Mouse (Mus musculus) neural tube, embryonic 15.5 days (tissue): ENCODE measurements around the gene Lrrn4cl. TPM values are rescaled to one million over a fixed set of nuclear protein-coding genes. Genes with fewer than 3 reads are reported as not detected.
"Not testable (repeated sequence)": the region's sequence is repeated elsewhere in the genome, so short reads cannot be mapped to it uniquely, and the experiment has no call there.

ENCODE experiments used
- ATAC-seq: fragments of 200-750 bp; cut with Nextera tagmentation; 2 replicates; pipeline ENCODE4 v1.8.0; 2017; ENCODE audit warnings: mild to moderate bottlenecking, moderate TSS enrichment, moderate library complexity; ENCODE audit not compliant: low FRiP score
- H3K27ac ChIP-seq: fragments of 300-500 bp; sonication (generic); replicated peaks from 2 replicates; pipeline ENCODE4 v1.5.1; 2015; ENCODE audit warnings: mild to moderate bottlenecking, inconsistent platforms
- H3K27me3 ChIP-seq: fragments of 300-500 bp; sonication (generic); replicated peaks from 2 replicates; pipeline ENCODE4 v1.6.1; 2015; ENCODE audit warnings: inconsistent platforms
- H3K36me3 ChIP-seq: fragments of 300-500 bp; sonication (generic); 2 replicates; pipeline ENCODE4 v1.6.1; 2015; ENCODE audit warnings: inconsistent platforms
- H3K4me1 ChIP-seq: fragments of 300-500 bp; sonication (generic); 2 replicates; pipeline ENCODE4 v1.6.1; 2015; ENCODE audit warnings: inconsistent platforms
- H3K4me2 ChIP-seq: fragments of 300-500 bp; sonication (generic); 2 replicates; pipeline ENCODE4 v1.6.1; 2015; ENCODE audit warnings: inconsistent platforms, mild to moderate bottlenecking, moderate library complexity
- H3K4me3 ChIP-seq: fragments of 300-500 bp; sonication (generic); replicated peaks from 2 replicates; pipeline ENCODE4 v1.5.1; 2015; ENCODE audit warnings: mild to moderate bottlenecking, inconsistent platforms
- H3K9ac ChIP-seq: fragments of 300-500 bp; sonication (generic); replicated peaks from 2 replicates; pipeline ENCODE4 v1.6.1; 2015; ENCODE audit warnings: mild to moderate bottlenecking, inconsistent platforms
- H3K9me3 ChIP-seq: fragments of 300-500 bp; sonication (generic); replicated peaks from 2 replicates; pipeline ENCODE4 v1.6.1; 2016; ENCODE audit warnings: inconsistent platforms
- WGBS: fragments of 180-500 bp; shearing (Covaris S2); methylation state at CpG from one replicate; pipeline ENCODE4 v1.1.7; 2015; ENCODE audit warnings: mixed read lengths; 5-methylcytosine and 5-hydroxymethylcytosine counted together
- polyA plus RNA-seq: library from polyadenylated mRNA; unstranded; fragments of >200 nt; fragmentation: Nextera tagmentation; extraction: Ambion mirVana; gene quantifications from 2 replicates; pipeline ENCODE4 v1.2.1, GENCODE M21; 2015

Gene Lrrn4cl
- polyA plus RNA-seq, 1 experiment from 2014 or later = 1.1 TPM

DNA sequence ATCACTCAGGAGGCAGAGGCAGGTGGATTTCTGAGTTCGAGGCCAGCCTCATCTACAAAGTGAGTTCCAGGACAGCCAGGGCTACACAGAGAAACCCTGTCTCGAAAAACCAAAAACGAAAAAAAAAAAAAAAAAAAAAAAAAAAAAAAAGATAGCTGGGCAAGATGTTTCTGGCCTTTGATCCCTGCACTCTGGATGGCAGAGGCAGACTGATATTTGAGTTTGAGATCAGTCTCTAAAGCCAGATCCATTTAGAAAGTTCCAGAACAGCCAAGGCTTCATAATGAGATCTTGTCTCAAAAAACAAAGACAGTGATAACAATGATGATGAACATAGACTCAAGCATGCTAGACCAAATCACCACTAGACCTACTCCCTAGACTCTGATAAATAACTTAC is 19.8 kb downstream of the Lrrn4cl start:
- not testable (repeated sequence) for H3K9me3 ChIP-seq, H3K27me3 ChIP-seq, H3K9ac ChIP-seq, ATAC-seq, H3K4me3 ChIP-seq, H3K27ac ChIP-seq
- Histone ChIP-seq H3K4me2 (peak overlapping the region; percentile 96; the same call in 1 of the 2 replicates), H3K36me3 (peaks cover 22% of the 10 kb centered on the region), H3K4me1 (peaks cover 20% of the 10 kb centered on the region)
- WGBS = 81% methylated on average over 3 of the region's 3 CpGs

DNA sequence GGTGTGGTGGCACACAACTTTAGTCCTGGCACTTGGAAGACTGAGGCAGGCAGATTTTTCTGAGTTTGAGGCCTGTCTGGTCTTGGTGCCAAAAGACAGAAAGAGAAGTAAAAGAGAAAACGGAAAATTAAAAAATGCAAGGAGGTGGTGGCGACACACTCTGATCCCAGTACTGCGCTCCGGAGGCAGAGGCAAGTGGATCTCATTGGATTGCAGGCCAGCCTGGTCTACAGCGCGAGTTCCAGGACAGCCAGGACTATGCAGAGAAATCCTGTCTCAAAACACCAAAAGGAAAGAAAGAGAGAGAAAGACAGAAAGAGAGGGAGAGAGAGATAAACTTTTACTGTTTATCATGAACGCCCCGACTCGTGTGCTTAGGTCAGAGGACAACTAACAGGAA is 20.3 kb downstream of the Lrrn4cl start:
- peak overlapping the region; percentile 84 for H3K27ac ChIP-seq
- H3K9ac ChIP-seq = peak overlapping the region; percentile 98
- 52% methylated on average over 9 of the region's 9 CpGs for WGBS
- ATAC-seq = peak; percentile 36
- no peaks in the 10 kb centered on the region for H3K9me3 ChIP-seq
- no peaks in the 10 kb centered on the region for H3K27me3 ChIP-seq
- peak overlapping the region; percentile 86 for H3K4me3 ChIP-seq
- peaks cover 27% of the 10 kb centered on the region for H3K36me3 ChIP-seq
- peak overlapping the region; percentile 96 for H3K4me2 ChIP-seq
- H3K4me1 ChIP-seq = peaks cover 20% of the 10 kb centered on the region

DNA sequence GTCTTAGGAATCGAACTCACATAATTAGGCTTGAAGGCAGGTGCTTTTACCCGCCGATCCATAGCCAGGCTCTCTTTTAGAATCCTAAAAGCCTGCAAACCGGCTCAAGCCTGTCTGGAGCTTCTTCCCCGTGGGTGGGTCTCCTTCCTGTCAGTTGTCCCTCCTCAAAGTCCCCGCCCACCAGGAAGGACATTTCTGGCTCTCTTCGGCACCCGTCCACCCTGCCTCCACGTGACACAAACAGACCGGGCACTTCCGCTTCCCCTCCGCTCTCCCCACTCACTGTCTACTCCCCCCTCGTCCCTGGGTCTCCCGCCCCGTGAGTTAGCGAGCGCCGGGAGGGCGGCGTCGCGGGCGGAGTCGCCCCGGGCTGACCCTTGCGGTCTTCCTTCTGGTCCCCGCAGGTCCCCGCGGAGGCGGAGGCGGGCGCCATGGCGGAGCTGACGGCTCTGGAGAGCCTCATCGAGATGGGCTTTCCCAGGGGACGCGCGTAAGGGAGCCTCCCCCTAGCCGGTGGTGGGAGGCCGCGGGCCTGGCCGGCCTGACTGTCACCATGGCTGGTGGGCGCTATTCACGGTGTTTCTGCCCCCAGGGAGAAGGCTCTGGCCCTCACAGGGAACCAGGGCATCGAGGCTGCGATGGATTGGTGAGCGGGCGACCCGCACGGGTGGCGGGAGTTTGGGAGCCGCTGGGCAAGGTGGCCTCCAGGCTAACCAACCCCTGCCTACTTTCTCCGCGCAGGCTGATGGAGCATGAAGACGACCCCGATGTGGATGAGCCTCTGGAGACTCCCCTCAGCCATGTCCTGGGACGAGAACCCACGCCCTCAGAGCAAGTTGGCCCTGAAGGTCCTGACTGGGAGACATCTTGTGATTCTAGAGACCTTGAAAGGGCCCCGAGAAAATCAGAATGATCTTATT is 21.0 kb downstream of the Lrrn4cl start, which contains the start of gene Ubxn1:
Gene Ubxn1, plus strand, starts transcription at position 230 of the 920 bp plus-strand sequence.
- ATAC-seq = peak; percentile 97
- no peaks in the 10 kb centered on the region for H3K27me3 ChIP-seq
- H3K36me3 ChIP-seq = peaks cover 33% of the 10 kb centered on the region
- peak within 1 kb of the TSS; percentile 84 for H3K27ac ChIP-seq
- H3K4me1 ChIP-seq = peaks cover 20% of the 10 kb centered on the region
- under 1% methylated on average over 59 of the region's 59 CpGs for WGBS
- H3K4me3 ChIP-seq = peak within 1 kb of the TSS; percentile 86
- no peaks in the 10 kb centered on the region for H3K9me3 ChIP-seq
- peak within 1 kb of the TSS; percentile 96 for H3K4me2 ChIP-seq
- peak within 1 kb of the TSS; percentile 98 for H3K9ac ChIP-seq

DNA sequence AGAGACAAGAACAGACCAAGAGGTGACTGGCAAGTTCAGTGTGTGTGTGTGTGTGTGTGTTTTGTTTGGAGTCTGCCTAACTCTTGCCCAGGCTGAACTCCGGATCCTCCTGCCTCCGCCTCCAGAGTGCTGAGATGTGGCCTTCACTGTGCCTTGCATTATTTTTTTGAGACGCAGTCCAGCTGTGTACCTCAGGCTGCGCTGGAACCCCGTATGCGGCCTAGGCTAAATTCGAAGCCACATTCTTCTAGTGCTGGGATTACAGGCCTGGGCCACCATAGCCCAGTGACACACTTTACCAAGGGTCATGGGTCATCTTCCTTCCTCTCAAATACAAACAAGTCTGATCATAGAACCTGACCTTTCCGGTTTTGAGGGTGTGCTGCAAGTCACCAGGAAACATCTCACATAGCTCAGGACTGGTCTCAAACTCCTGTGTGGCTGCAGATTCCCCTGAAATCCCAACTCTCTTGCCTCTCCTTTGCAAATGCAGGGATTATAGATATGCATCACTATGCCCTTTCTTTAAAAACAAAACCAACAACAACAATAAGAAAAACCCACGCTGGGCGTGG is 21.8 kb downstream of the Lrrn4cl start:
- Histone ChIP-seq H3K4me1 (peaks cover 20% of the 10 kb centered on the region), H3K4me2 (peak overlapping the region; percentile 96), H3K27me3 (no peaks in the 10 kb centered on the region), H3K36me3 (peaks cover 41% of the 10 kb centered on the region), H3K9me3 (no peaks in the 10 kb centered on the region), H3K4me3 (peak overlapping the region; percentile 86), H3K9ac (peak overlapping the region; percentile 98), H3K27ac (no peak overlapping the region)
- WGBS = 81% methylated on average over 10 of the region's 10 CpGs
- ATAC-seq = no peak

DNA sequence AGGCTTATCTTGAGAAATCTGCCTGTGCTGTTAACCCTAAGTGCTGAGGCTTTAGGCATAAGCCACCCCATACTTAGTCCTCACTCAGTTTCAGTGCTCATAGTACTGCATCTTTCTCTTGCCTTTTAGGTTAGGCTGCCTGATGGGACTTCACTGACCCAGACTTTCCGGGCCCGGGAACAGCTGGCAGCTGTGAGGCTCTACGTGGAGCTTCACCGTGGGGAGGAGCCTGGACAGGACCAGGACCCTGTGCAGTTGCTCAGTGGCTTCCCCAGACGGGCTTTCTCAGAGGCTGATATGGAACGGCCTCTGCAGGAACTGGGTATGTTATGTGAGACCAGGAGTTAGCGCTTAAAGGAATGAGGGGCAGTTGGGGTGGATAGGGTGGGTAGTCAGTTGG is 24.5 kb downstream of the Lrrn4cl start:
- Histone ChIP-seq H3K9ac (no peak overlapping the region), H3K4me2 (no peak overlapping the region), H3K4me3 (no peak overlapping the region), H3K27me3 (no peaks in the 10 kb centered on the region), H3K27ac (no peak overlapping the region), H3K36me3 (peaks cover 46% of the 10 kb centered on the region), H3K9me3 (no peaks in the 10 kb centered on the region), H3K4me1 (peaks cover 28% of the 10 kb centered on the region)
- no peak for ATAC-seq
- 93% methylated on average over 7 of the region's 7 CpGs for WGBS

DNA sequence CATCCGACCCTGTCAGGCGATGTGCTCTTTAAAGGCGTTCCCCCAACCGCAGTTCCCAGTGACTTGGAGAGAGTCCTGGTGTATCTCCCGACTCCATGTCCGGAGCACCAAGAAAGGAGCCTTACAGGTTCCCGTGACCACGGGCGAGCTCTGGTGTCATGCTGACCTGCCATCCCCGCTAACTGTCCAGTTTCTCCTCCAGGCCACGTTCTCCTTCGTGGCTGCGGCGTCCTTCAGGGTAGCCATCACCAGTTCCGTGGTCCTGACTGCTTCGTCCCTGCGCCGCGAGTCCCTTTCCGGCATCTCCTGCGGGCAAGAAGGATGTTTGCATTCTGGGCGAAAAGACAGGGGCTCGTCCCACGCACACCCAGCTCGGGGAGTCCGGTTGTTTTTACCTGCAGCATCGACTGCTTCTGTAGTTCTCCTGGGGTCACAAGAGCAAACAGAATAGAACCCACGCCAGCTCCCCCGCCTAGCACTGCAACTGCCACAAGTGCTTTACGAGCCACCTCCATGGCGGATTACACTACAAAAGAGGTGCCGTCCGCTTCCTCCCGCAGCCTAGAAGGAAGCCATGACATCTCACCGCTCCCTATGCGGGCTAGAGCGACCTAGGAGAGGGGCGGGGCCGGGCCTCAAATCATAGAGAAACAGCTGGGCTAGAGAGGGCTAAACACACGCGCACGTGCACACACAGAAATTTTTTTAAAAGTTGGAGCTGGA is 29.9 kb downstream of the Lrrn4cl start, which contains the start of gene Uqcc3:
Gene Uqcc3, minus strand, starts transcription at position 613 of the 723 bp plus-strand sequence.
- WGBS = under 1% methylated on average over 42 of the region's 42 CpGs
- no peaks in the 10 kb centered on the region for H3K9me3 ChIP-seq
- peak within 1 kb of the TSS; percentile 83 for H3K9ac ChIP-seq
- H3K4me3 ChIP-seq = peak within 1 kb of the TSS; percentile 68
- H3K4me2 ChIP-seq = peak within 1 kb of the TSS; percentile 93
- peaks cover 14% of the 10 kb centered on the region for H3K4me1 ChIP-seq
- peak within 1 kb of the TSS; percentile 88 for H3K27ac ChIP-seq
- H3K27me3 ChIP-seq = no peaks in the 10 kb centered on the region
- peaks cover 23% of the 10 kb centered on the region for H3K36me3 ChIP-seq
- ATAC-seq = peak; percentile 98

DNA sequence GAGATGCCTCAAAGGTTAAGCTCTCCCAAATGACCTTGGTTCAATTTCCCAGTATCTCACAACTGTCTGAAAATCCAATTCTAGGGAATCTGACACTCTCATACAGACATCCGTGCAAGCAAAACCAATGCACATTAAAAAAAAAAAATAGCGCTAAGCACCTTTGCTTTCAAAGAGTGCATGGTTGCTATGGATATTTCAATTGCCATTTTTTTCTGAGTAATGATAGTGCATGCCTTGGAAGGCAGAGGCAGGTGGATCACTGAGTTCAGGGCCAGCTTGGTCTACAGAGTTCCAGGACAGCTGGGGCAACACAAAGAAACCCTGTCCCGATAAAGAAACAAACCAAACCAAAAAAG is 30.4 kb downstream of the Lrrn4cl start:
- peak overlapping the region; percentile 93 for H3K4me2 ChIP-seq
- H3K36me3 ChIP-seq = peaks cover 18% of the 10 kb centered on the region
- H3K27ac ChIP-seq = peak overlapping the region; percentile 88; the same call in 1 of the 2 replicates
- no peaks in the 10 kb centered on the region for H3K27me3 ChIP-seq
- H3K9ac ChIP-seq = peak overlapping the region; percentile 83
- peak overlapping the region; percentile 68 for H3K4me3 ChIP-seq
- no peaks in the 10 kb centered on the region for H3K9me3 ChIP-seq
- 10% methylated on average over 3 of the region's 3 CpGs for WGBS
- H3K4me1 ChIP-seq = peaks cover 14% of the 10 kb centered on the region
- 0 out of 2 replicates have a peak, but pooled peaks have one; percentile 4 for ATAC-seq

DNA sequence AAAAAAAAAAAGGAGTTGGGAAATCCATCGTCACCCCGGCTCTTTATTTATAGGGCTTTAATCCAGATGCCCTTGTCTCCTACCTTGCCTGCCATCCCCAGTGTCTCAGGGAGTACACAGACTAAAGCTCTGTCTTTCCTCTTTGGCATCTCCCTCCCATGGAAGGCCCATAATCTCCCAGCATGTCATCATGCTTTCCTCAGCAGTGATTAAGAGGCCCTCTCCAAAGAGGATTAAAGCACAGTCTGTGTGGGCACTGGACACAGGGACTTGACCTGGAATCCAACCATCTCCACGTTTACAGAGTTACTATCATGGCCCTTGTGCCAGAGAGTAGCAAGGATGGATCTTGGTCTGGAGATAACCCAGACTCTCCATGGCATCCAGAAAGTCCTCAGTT is 33.0 kb downstream of the Lrrn4cl start, which contains the start of the genes Lbhd1 and Gm49403:
Gene Lbhd1, plus strand, starts transcription at position 117 of the 400 bp plus-strand sequence.
Gene Gm49403, plus strand, starts transcription at position 315 of the 400 bp plus-strand sequence.
- H3K9me3 ChIP-seq = no peaks in the 10 kb centered on the region
- ATAC-seq = no peak
- no peak within 1 kb of the TSS for H3K4me3 ChIP-seq
- H3K27ac ChIP-seq = no peak within 1 kb of the TSS
- H3K4me2 ChIP-seq = no peak within 1 kb of the TSS
- no peaks in the 10 kb centered on the region for H3K36me3 ChIP-seq
- H3K4me1 ChIP-seq = peaks cover 24% of the 10 kb centered on the region
- no peak within 1 kb of the TSS for H3K9ac ChIP-seq
- 78% methylated on average over 3 of the region's 3 CpGs for WGBS
- no peaks in the 10 kb centered on the region for H3K27me3 ChIP-seq

DNA sequence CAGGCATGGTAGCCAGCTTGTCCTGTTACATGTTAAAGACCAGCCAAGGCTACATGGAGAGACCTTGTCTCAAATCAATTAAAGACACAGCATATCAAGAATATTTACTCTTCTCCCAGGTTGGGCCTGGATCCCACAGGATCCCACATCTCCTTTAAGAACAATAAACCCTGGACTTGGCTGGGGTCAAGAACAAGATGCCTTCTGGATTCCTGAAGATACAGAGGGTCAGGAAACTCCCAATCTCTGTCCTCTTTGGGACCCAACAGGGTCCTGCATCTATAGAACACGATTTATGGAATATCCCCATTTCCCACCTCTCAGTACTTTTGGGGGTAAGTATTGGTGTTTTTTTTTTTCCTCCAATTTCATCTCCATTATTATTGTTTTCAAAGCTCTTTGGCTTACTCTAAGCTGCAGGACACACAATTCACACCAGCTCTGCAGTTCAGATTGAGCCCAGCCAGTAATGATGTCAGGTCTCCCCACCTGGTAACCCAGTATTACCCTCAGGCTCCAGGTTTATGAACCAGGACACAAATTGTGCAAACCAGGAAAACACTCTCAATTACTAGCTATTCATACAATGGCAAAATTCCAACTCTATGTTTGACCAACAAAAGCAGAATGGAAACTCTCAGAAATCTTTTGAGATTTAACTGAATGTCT is 36.5 kb downstream of the Lrrn4cl start:
- no peaks in the 10 kb centered on the region for H3K9me3 ChIP-seq
- H3K36me3 ChIP-seq = peaks cover 9% of the 10 kb centered on the region
- no peaks in the 10 kb centered on the region for H3K27me3 ChIP-seq
- no peak for ATAC-seq
- H3K9ac ChIP-seq = no peak overlapping the region
- no peak overlapping the region for H3K4me3 ChIP-seq
- 58% methylated on average over 1 of the region's 1 CpGs for WGBS
- H3K27ac ChIP-seq = no peak overlapping the region
- no peak overlapping the region; the same call in 1 of the 2 replicates for H3K4me2 ChIP-seq
- H3K4me1 ChIP-seq = peaks cover 18% of the 10 kb centered on the region

DNA sequence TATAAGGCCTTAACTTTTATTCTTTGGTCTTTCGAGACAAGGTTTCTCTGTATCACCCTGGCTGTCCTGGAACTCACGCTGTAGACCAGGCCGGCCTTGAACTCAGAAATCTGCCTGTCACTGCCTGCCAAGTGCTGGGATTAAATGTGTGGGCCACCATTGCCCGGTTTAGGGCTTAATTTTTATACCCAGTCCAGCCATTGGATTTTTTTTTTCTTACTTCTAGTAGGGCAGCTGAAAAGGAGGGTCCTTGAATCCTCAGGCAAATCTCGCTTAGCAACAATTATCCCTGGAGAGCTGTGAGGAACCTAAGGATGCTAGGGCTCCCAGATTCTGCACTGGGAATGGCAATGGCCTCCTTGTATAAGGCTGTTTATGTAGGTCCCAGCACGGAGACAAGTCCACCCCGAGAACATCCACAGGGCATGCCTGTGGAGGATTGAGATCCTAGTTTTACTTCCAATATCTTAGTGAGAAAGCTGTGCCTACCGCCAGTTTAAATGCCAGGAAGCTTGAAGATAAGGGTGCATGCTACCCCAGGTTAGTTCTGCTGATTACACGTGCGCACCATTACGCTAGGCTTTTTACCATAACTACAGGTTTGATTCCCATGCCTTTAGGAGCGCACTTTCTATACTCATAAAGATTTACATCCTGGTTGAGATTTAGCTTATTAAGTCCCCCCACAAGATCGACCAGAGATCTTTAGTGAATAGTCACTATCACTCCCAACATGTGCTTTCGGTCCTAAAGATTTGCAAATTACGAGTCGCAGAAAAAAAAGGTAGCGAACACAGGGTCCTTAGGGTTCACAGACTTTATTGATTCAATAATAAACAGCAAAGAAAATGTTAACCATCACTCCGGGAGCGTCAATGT is 37.3 kb downstream of the Lrrn4cl start:
- WGBS = 14% methylated on average over 19 of the region's 19 CpGs

More for the DNA sequence above, 37.3 kb downstream of the Lrrn4cl start:
- H3K27me3 ChIP-seq = no peaks in the 10 kb centered on the region
- no peak for ATAC-seq
- H3K4me1 ChIP-seq = peaks cover 18% of the 10 kb centered on the region
- H3K9ac ChIP-seq = peak overlapping the region; percentile 66
- H3K9me3 ChIP-seq = no peaks in the 10 kb centered on the region
- H3K4me2 ChIP-seq = peak overlapping the region; percentile 78
- peaks cover 9% of the 10 kb centered on the region for H3K36me3 ChIP-seq
- H3K4me3 ChIP-seq = peak overlapping the region; percentile 67
- H3K27ac ChIP-seq = peak overlapping the region; percentile 85
